Mouse (Mus musculus): ENCODE measurements around the gene Trub1.

GRCm38 (mm10) chr19:57521721-57522120, 69.0 kb downstream of the Trub1 start:
- no peak for TF ChIP-seq CTCF (IDR thresholded peaks at IDR 0.05; ENCODE audit: borderline replicate concordance, control insufficient read depth, extremely low read depth, insufficient read depth, low read length, poor library complexity)
- no peak for TF ChIP-seq POLR2A (IDR thresholded peaks at IDR 0.05; ENCODE audit: control insufficient read depth, extremely low read depth, insufficient read depth, low read length, poor library complexity)
